Mouse (Mus musculus) intestine, embryonic 16.5 days (tissue): ENCODE results near the gene Litaf. TPM values are rescaled to one million over a fixed set of nuclear protein-coding genes. Genes with fewer than 3 reads are reported as not detected.

Experiments used
- ATAC-seq: fragments of 200-750 bp; cut with Nextera tagmentation; 2 replicates; pipeline ENCODE4 v1.8.0; 2017; ENCODE audit warnings: moderate TSS enrichment, moderate library complexity
- H3K27ac ChIP-seq: fragments of 300-500 bp; sonication (generic); 2 replicates; pipeline ENCODE4 v1.5.1; 2014; ENCODE audit warnings: mild to moderate bottlenecking, low read length
- H3K27me3 ChIP-seq: fragments of 300-500 bp; sonication (generic); replicated peaks from 2 replicates; pipeline ENCODE4 v1.6.1; 2014; ENCODE audit warnings: low read length, control low read depth, mixed read lengths; ENCODE audit not compliant: control insufficient read depth, insufficient read depth
- H3K36me3 ChIP-seq: fragments of 300-500 bp; sonication (generic); 2 replicates; pipeline ENCODE4 v1.6.1; 2014; ENCODE audit warnings: low read length, control low read depth; ENCODE audit not compliant: control insufficient read depth, insufficient read depth
- H3K4me1 ChIP-seq: fragments of 300-500 bp; sonication (generic); 2 replicates; pipeline ENCODE4 v1.6.1; 2014; ENCODE audit warnings: low read length, control low read depth, mixed read lengths; ENCODE audit not compliant: control insufficient read depth, insufficient read depth
- H3K4me2 ChIP-seq: fragments of 300-500 bp; sonication (generic); 2 replicates; pipeline ENCODE4 v1.6.1; 2014; ENCODE audit warnings: low read depth, low read length, control low read depth
- H3K4me3 ChIP-seq: fragments of 300-500 bp; sonication (generic); 2 replicates; pipeline ENCODE4 v1.5.1; 2014; ENCODE audit warnings: mild to moderate bottlenecking, low read length
- H3K9ac ChIP-seq: fragments of 300-500 bp; sonication (generic); 2 replicates; pipeline ENCODE4 v1.6.1; 2014; ENCODE audit warnings: low read depth, low read length
- H3K9me3 ChIP-seq: fragments of 300-500 bp; sonication (generic); 2 replicates; pipeline ENCODE4 v1.6.1; 2016; ENCODE audit warnings: low read length, control low read depth; ENCODE audit not compliant: control insufficient read depth
- WGBS: fragments of 180-500 bp; shearing (Covaris S2); extraction: QIAGEN DNeasy Blood & Tissue Kit; methylation state at CpG from one replicate; pipeline ENCODE4 v1.1.7; 2014; 5-methylcytosine and 5-hydroxymethylcytosine counted together
- polyA plus RNA-seq: library from polyadenylated mRNA; unstranded; fragments of >200 nt; fragmentation: Nextera tagmentation; extraction: Ambion mirVana; gene quantifications from 2 replicates; pipeline ENCODE4 v1.2.1, GENCODE M21; 2015

Litaf gene
- polyA plus RNA-seq, 1 experiment from 2014 or later, result 110 TPM

DNA sequence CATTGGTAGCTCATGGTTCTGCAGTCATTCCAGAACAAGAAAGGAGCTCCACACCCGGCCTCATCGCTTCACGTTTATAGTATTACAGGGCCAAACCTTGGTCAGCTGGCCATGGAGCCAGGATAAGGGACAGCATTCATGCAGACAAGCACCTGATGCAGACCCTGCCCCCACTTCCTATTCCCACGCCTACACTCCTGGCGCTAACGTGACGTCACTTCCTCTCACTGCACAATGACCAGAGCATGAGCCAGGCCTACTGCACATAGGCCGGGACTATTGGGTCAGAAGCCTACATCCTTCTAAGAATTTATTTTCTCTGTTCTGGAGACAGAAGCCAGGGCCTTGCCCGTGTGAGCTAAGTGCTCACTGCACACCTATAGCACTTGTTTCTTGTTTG is 115.4 kb downstream of the Litaf start:
- Histone ChIP-seq H3K4me1 (no peaks in the 10 kb centered on the region), H3K36me3 (no peaks in the 10 kb centered on the region), H3K4me3 (no peak overlapping the region), H3K9ac (no peak overlapping the region), H3K4me2 (no peak overlapping the region), H3K9me3 (no peaks in the 10 kb centered on the region), H3K27ac (no peak overlapping the region), H3K27me3 (no peaks in the 10 kb centered on the region)
- ATAC-seq, result no peak
- WGBS, result 85% methylated on average over 9 of the region's 9 CpGs

DNA sequence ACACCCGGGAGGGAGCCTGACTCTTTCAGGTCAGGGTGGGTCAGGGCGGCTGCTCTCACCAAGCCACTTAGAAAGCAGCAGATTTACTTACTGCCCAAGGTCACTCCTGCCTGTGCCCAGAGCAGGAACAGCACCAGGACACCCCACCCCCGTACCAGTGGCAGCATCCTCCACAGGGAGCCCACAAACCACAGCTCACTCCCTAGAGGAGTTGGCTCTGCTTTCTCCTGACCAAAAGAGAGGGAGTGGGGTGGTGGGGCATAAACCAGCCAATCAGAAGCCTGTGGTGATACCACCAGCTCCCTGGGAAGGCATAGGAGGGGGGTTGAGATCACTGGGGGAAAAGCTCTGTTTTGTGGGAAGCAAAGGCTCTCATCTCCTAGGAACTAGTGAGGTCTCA is 118.2 kb downstream of the Litaf start:
- H3K4me1 ChIP-seq, result no peaks in the 10 kb centered on the region
- no peak overlapping the region for H3K4me3 ChIP-seq
- no peak overlapping the region for H3K27ac ChIP-seq
- no peaks in the 10 kb centered on the region for H3K36me3 ChIP-seq
- H3K9ac ChIP-seq, result no peak overlapping the region
- 25% methylated on average over 3 of the region's 3 CpGs for WGBS
- H3K4me2 ChIP-seq, result no peak overlapping the region
- no peaks in the 10 kb centered on the region for H3K9me3 ChIP-seq
- ATAC-seq, result no peak
- no peaks in the 10 kb centered on the region for H3K27me3 ChIP-seq

DNA sequence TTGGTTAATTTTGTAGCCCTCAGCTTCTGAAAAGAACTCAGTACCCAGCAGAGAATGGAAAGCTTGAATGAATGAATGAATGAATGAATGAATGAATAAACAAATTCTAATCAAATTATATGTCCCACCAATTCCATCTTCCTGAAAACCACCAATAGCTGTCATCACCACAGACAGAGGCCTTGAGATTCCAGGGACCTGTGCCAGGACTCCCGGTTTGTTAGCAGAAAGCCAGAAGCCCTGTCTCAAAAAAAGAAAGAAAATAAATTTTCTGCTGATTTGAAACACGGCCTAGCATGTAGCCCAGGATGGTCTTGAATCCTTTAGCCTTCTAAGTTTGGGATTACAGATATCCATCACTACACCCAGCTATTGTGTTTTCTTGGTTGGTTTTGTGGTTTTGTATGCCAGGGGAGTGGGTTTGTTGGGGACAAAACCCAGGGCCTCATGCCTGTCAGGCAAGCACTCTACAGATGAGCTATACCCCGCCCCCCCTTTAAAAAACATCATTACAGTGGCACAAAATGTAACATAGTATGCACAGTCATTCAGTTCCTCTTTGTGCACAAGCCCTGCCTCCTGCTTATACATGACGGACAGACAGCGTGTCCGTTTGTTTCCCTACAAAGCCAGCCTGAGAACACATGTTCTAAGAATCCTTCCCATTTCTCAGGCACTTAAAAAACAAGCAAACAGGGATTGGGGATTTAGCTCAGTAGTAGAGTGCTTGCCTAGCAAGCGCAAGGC is 120.4 kb downstream of the Litaf start:
- no peak overlapping the region for H3K4me3 ChIP-seq
- H3K4me2 ChIP-seq, result no peak overlapping the region
- no peaks in the 10 kb centered on the region for H3K9me3 ChIP-seq
- H3K27me3 ChIP-seq, result no peaks in the 10 kb centered on the region
- no peaks in the 10 kb centered on the region for H3K4me1 ChIP-seq
- H3K27ac ChIP-seq, result no peak overlapping the region
- no peak for ATAC-seq
- H3K36me3 ChIP-seq, result no peaks in the 10 kb centered on the region
- WGBS, result 73% methylated on average over 7 of the region's 7 CpGs
- no peak overlapping the region for H3K9ac ChIP-seq

DNA sequence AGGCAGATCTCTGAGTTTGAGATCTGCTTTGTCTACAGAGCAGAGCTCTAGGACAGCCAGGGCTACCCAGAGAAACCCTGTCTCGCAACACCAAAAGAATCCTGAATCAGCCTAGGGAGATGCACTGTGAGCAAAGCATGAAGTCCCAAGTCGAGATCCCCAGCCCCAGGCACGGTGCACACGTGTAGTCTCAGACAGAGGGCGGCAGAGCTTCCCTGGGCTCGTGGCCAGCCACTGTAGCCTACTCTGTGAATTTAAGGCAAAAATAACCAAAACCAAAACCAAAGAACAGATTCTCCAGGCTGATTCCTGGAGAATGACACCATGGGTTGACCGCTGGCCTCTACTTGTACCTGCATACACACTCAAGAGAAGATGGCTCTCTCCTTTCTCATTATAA is 121.4 kb downstream of the Litaf start:
- WGBS, result 80% methylated on average over 7 of the region's 7 CpGs

DNA sequence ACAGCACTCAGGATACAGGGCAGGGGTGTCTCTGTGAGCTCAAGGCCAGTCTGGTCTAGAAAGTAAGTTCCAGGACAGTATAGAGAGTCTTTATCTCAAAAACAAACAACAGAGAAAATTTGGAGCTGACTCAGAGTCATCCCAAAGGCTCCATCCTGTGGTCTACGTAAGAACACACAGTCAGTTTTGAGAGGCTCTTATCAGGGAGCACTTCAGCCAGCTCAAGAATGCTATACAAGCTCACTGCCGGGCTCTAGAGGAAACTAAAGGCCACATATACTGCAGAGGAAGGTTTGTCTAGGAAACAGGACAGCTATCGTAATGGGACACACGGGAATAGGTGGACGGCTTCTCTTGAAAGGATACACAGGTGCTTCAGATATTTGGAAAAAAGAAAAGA is 122.7 kb downstream of the Litaf start:
- Histone ChIP-seq H3K9ac (no peak overlapping the region), H3K27ac (no peak overlapping the region), H3K9me3 (no peaks in the 10 kb centered on the region), H3K27me3 (no peaks in the 10 kb centered on the region), H3K4me3 (no peak overlapping the region), H3K36me3 (no peaks in the 10 kb centered on the region), H3K4me1 (no peaks in the 10 kb centered on the region), H3K4me2 (no peak overlapping the region)
- WGBS, result 55% methylated on average over 5 of the region's 5 CpGs
- ATAC-seq, result no peak

More for the DNA sequence above, 121.4 kb downstream of the Litaf start:
- Histone ChIP-seq H3K9ac (no peak overlapping the region), H3K27ac (no peak overlapping the region), H3K4me3 (no peak overlapping the region), H3K4me1 (no peaks in the 10 kb centered on the region), H3K27me3 (no peaks in the 10 kb centered on the region), H3K4me2 (no peak overlapping the region), H3K9me3 (no peaks in the 10 kb centered on the region), H3K36me3 (no peaks in the 10 kb centered on the region)
- ATAC-seq, result no peak

DNA sequence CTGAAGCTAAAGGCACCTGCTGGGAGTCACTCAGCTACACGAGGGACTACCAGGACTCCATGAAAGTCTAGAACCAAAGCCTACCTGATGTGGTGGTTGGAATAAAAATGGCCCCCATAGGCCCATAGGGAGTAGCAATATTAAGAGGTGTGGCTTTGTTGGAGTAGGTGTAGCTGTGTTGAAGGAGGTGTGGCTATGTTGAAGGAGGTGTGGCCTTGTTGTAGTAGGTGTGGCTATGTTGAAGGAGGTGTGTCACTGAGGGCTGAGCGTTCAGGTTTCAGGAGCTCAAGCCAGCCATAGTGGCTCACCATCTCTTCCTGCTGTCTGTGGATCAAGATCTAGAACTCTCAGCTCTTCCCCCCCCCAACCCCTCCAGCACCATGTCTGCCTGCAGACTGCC is 125.3 kb downstream of the Litaf start:
- Histone ChIP-seq H3K4me2 (no peak overlapping the region), H3K9ac (no peak overlapping the region), H3K36me3 (no peaks in the 10 kb centered on the region), H3K27me3 (no peaks in the 10 kb centered on the region), H3K9me3 (no peaks in the 10 kb centered on the region), H3K4me1 (no peaks in the 10 kb centered on the region), H3K27ac (no peak overlapping the region), H3K4me3 (no peak overlapping the region)
- 82% methylated on average over 2 of the region's 2 CpGs for WGBS
- no peak for ATAC-seq

DNA sequence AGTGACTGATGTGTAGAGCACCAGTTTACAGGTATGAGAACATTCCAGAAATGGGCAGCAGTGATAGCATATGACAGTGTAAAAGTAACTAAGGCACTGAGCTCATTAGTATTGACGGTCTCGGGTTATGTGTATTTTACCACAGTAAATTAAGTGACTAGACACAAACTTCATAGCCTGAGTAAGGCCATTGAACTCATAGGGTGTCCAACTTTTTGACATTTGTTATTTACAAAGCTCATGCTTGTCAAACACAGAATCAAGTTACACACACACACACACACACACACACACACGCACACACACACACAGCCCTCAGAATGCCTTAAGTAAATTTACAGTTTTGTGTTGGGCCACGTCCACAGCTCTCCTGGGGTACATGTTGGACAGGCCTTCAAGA is 126.0 kb downstream of the Litaf start:
- WGBS, result 78% methylated on average over 4 of the region's 4 CpGs
- no peaks in the 10 kb centered on the region for H3K27me3 ChIP-seq
- no peak for ATAC-seq

DNA sequence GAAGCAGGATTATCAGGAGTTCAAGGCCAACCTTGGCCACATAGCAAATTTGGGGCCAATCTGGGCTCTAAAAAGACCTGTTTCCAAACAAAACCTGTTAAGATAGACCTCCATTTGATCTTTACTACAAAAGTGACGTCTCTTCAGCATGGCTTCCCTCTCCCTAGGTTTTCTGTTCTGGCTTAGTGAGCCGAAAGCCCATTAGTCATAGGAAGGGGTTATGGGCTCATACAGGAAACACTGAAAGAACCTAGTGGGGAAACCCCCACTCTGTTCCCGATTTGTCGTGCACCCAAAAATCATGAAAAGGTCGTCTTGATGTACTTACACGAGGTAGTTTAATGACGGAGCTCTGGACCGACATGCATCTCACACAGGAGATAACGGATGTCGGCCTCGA is 128.5 kb downstream of the Litaf start:
- no peak overlapping the region for H3K27ac ChIP-seq
- no peaks in the 10 kb centered on the region for H3K27me3 ChIP-seq
- H3K4me2 ChIP-seq, result no peak overlapping the region
- H3K36me3 ChIP-seq, result no peaks in the 10 kb centered on the region
- no peak for ATAC-seq
- no peak overlapping the region for H3K4me3 ChIP-seq
- H3K9me3 ChIP-seq, result no peaks in the 10 kb centered on the region
- H3K9ac ChIP-seq, result no peak overlapping the region
- WGBS, result 75% methylated on average over 11 of the region's 11 CpGs
- no peaks in the 10 kb centered on the region for H3K4me1 ChIP-seq

More for the DNA sequence above, 126.0 kb downstream of the Litaf start:
- H3K9me3 ChIP-seq, result no peaks in the 10 kb centered on the region
- no peak overlapping the region for H3K9ac ChIP-seq
- H3K36me3 ChIP-seq, result no peaks in the 10 kb centered on the region
- no peak overlapping the region for H3K4me2 ChIP-seq
- no peaks in the 10 kb centered on the region for H3K4me1 ChIP-seq
- no peak overlapping the region for H3K27ac ChIP-seq
- H3K4me3 ChIP-seq, result no peak overlapping the region

- no peak overlapping the region for H3K27ac ChIP-seq
- H3K9me3 ChIP-seq, result no peaks in the 10 kb centered on the region
- H3K4me2 ChIP-seq, result no peak overlapping the region
- 55% methylated on average over 5 of the region's 5 CpGs for WGBS
- no peaks in the 10 kb centered on the region for H3K27me3 ChIP-seq
- ATAC-seq, result no peak
- no peaks in the 10 kb centered on the region for H3K36me3 ChIP-seq
- no peak overlapping the region for H3K9ac ChIP-seq
- no peak overlapping the region for H3K4me3 ChIP-seq
- no peaks in the 10 kb centered on the region for H3K4me1 ChIP-seq
Observed at GRCm38 (mm10) chr16:10936700-10937319, 129.1 kb downstream of the Litaf start.
